ENCODE assay signal across 9 mouse cellular contexts in genomic region chr17:88462658-88463057, GRCm38 (mm10). TPM values are rescaled to one million over a fixed set of nuclear protein-coding genes. Genes with fewer than 3 reads are reported as not detected.
DNase-seq lines count a peak whose midpoint lies in the region; ATAC-seq lines count a peak whose summit lies in the region.
"Had no signal": no experiment of that assay in that cellular context is flagged by ENCODE, and none has a peak within 500 bp of the region (broad histone marks: within the 10 kb centered on the region; RNA-seq: fewer than 3 reads in every experiment).

No protein-coding gene starts in this region.

- H3K36me3 ChIP-seq in heart, embryonic 11.5 days (ENCODE audit: control insufficient read depth, insufficient read depth, low read length) = 0 out of 2 replicates have a peak, but pooled peaks cover 3% of the 10 kb centered on the region
- H3K36me3 ChIP-seq in midbrain, embryonic 10.5 days = peaks cover 37% of the 10 kb centered on the region
- no peaks in the 10 kb centered on the region for H3K36me3 ChIP-seq in midbrain, embryonic 14.5 days (ENCODE audit: control insufficient read depth, insufficient read depth, low read length)

- intact Hi-C loops in heart, postnatal 36 days (cut with DNase I) = no loop called here

- H3K27ac ChIP-seq in heart, embryonic 11.5 days (ENCODE audit: low read depth, low read length) = no peak overlapping the region
- no peak overlapping the region for H3K27ac ChIP-seq in midbrain, embryonic 10.5 days (replicated peaks)
- no peak overlapping the region for H3K27ac ChIP-seq in midbrain, embryonic 14.5 days (replicated peaks; ENCODE audit: low read depth, low read length)
- H3K27ac ChIP-seq: embryonic facial prominence, embryonic 12.5 days had no signal

- H3K4me2 ChIP-seq in heart, embryonic 11.5 days = no peak overlapping the region
- no peak overlapping the region for H3K4me2 ChIP-seq in midbrain, embryonic 14.5 days (ENCODE audit: low read length)
- H3K4me2 ChIP-seq: embryonic facial prominence, embryonic 12.5 days had no signal

- peaks cover 10% of the 10 kb centered on the region for H3K4me1 ChIP-seq in heart, embryonic 11.5 days (ENCODE audit: control insufficient read depth, insufficient read depth, low read length)
- no peaks in the 10 kb centered on the region for H3K4me1 ChIP-seq in midbrain, embryonic 10.5 days
- no peaks in the 10 kb centered on the region for H3K4me1 ChIP-seq in midbrain, embryonic 14.5 days (ENCODE audit: control insufficient read depth, insufficient read depth, low read length)
- H3K4me1 ChIP-seq: embryonic facial prominence, embryonic 12.5 days had no signal

- H3K27me3 ChIP-seq in heart, embryonic 11.5 days (ENCODE audit: control insufficient read depth, insufficient read depth, low read length) = no peaks in the 10 kb centered on the region
- H3K27me3 ChIP-seq in midbrain, embryonic 10.5 days (ENCODE audit: low read depth, poor library complexity, severe bottlenecking) = no peaks in the 10 kb centered on the region
- H3K27me3 ChIP-seq in midbrain, embryonic 14.5 days (ENCODE audit: control insufficient read depth, insufficient read depth, low read length) = no peaks in the 10 kb centered on the region
- H3K27me3 ChIP-seq: embryonic facial prominence, embryonic 12.5 days had no signal

- 87% methylated on average over 5 of the region's 5 CpGs for WGBS in heart, embryonic 11.5 days (ENCODE audit: insufficient replicate concordance)
- WGBS in midbrain, embryonic 10.5 days = 92% methylated on average over 5 of the region's 5 CpGs
- 91% methylated on average over 5 of the region's 5 CpGs for WGBS in midbrain, embryonic 14.5 days

- no peak for ATAC-seq in heart, embryonic 11.5 days (replicated peaks; ENCODE audit: insufficient number of reproducible peaks, low FRiP score, low TSS enrichment)
- ATAC-seq in midbrain, embryonic 14.5 days (ENCODE audit: low FRiP score, low TSS enrichment) = no peak

- H3K9ac ChIP-seq in heart, embryonic 11.5 days (ENCODE audit: low read depth, low read length) = no peak overlapping the region
- H3K9ac ChIP-seq in midbrain, embryonic 14.5 days (replicated peaks; ENCODE audit: low read length) = no peak overlapping the region
- H3K9ac ChIP-seq: embryonic facial prominence, embryonic 12.5 days had no signal

- no peak overlapping the region for H3K4me3 ChIP-seq in heart, embryonic 11.5 days (ENCODE audit: low read depth, low read length)
- no peak overlapping the region for H3K4me3 ChIP-seq in midbrain, embryonic 10.5 days
- H3K4me3 ChIP-seq in midbrain, embryonic 14.5 days (replicated peaks; ENCODE audit: low read depth, low read length) = no peak overlapping the region
- H3K4me3 ChIP-seq: embryonic facial prominence, embryonic 12.5 days had no signal

- no peaks in the 10 kb centered on the region for H3K9me3 ChIP-seq in heart, embryonic 11.5 days (replicated peaks; ENCODE audit: control insufficient read depth, low read length)
- H3K9me3 ChIP-seq in midbrain, embryonic 10.5 days (replicated peaks) = no peaks in the 10 kb centered on the region
- no peaks in the 10 kb centered on the region for H3K9me3 ChIP-seq in midbrain, embryonic 14.5 days (ENCODE audit: control insufficient read depth, low read length)
- H3K9me3 ChIP-seq: embryonic facial prominence, embryonic 12.5 days had no signal

- peak; percentile 97 for DNase-seq in heart, adult 11 months
- peak; percentile 62 for DNase-seq in brain, adult 2 months (ENCODE audit: low read depth, low spot score)
- DNase-seq in heart, postnatal 36 days = peak; percentile 65 to 66
- peak; percentile 87 for DNase-seq in lung, postnatal 36 days
- DNase-seq in embryo, embryonic 10.5 days (ENCODE audit: low spot score) = no peak
- no peak for DNase-seq in midbrain, embryonic 10.5 days (ENCODE audit: low spot score)
- DNase-seq in midbrain, embryonic 14.5 days = no peak

RNA-seq across cellular contexts. Expression of gene Foxn2, which starts 22.1 kb away (rescaled TPM):
- polyA plus RNA-seq in heart, embryonic 11.5 days (2014; fragmentation: Nextera tagmentation; extraction: Ambion mirVana) = 7.4 and 8.0 TPM in 2 replicates
- total RNA-seq in heart, postnatal 36 days (2021) = 1 to 10 TPM; 8.7 to 9.9 TPM
- 12.3 and 12.5 TPM in 2 replicates for polyA plus RNA-seq in midbrain, embryonic 10.5 days (2016; fragmentation: Nextera tagmentation; extraction: Ambion mirVana)
- 7.7 and 9.8 TPM in 2 replicates for polyA plus RNA-seq in midbrain, embryonic 14.5 days (2014; fragmentation: Nextera tagmentation; extraction: Ambion mirVana)

Comparison
In these comparisons a context has a peak if more than half of its experiments do, and no peak if none do; other contexts are left out.
1. DNase-seq: peak in heart, adult 11 months (single experiment), brain, adult 2 months (single experiment), heart, postnatal 36 days (2 of 2) and lung, postnatal 36 days (single experiment); none in embryo, embryonic 10.5 days (single experiment), midbrain, embryonic 10.5 days (single experiment) and midbrain, embryonic 14.5 days (single experiment).